Mouse (Mus musculus) midbrain, embryonic 10.5 days (tissue): ENCODE data around the gene Alg9. TPM values are rescaled to one million over a fixed set of nuclear protein-coding genes. Genes with fewer than 3 reads are reported as not detected.
A peak's percentile ranks its signal among the peaks of the same experiment; 100 is the strongest.

Source experiments
- DNase-seq: peaks from one replicate; pipeline ENCODE4 v3.0.0-alpha.2; 2017; ENCODE audit warnings: low spot score
- H3K27ac ChIP-seq: fragments of 300-500 bp; sonication (generic); replicated peaks from 2 replicates; pipeline ENCODE4 v1.5.1; 2016; ENCODE audit warnings: mild to moderate bottlenecking
- H3K27me3 ChIP-seq: fragments of 300-500 bp; sonication (generic); 2 replicates; pipeline ENCODE4 v1.6.1; 2016; ENCODE audit warnings: low read depth, mild to moderate bottlenecking; ENCODE audit not compliant: poor library complexity, severe bottlenecking
- H3K36me3 ChIP-seq: fragments of 300-500 bp; sonication (generic); 2 replicates; pipeline ENCODE4 v1.6.1; 2016; ENCODE audit warnings: mild to moderate bottlenecking, moderate library complexity
- H3K4me1 ChIP-seq: fragments of 300-500 bp; sonication (generic); 2 replicates; pipeline ENCODE4 v1.6.1; 2016
- H3K4me3 ChIP-seq: fragments of 300-500 bp; sonication (generic); 2 replicates; pipeline ENCODE4 v1.5.1; 2016; ENCODE audit warnings: mild to moderate bottlenecking, moderate library complexity
- H3K9me3 ChIP-seq: fragments of 300-500 bp; sonication (generic); replicated peaks from 2 replicates; pipeline ENCODE4 v1.6.1; 2016; ENCODE audit warnings: mild to moderate bottlenecking
- WGBS: fragments of 180-500 bp; shearing (Covaris S2); methylation state at CpG from one replicate; pipeline ENCODE4 v1.1.7; 2016; 5-methylcytosine and 5-hydroxymethylcytosine counted together
- polyA plus RNA-seq: library from polyadenylated mRNA; unstranded; fragments of >200 nt; fragmentation: Nextera tagmentation; extraction: Ambion mirVana; gene quantifications from 2 replicates; pipeline ENCODE4 v1.2.1, GENCODE M21; 2016

Gene Alg9
- polyA plus RNA-seq, 1 experiment from 2014 or later: 38.1 TPM

- H3K27ac ChIP-seq: peak overlapping the region; percentile 61
- no peaks in the 10 kb centered on the region for H3K9me3 ChIP-seq
- peak; percentile 24 for DNase-seq
- peaks cover 38% of the 10 kb centered on the region for H3K4me1 ChIP-seq
- H3K36me3 ChIP-seq: peaks cover 45% of the 10 kb centered on the region
- 27% methylated on average over 4 of the region's 4 CpGs for WGBS
- H3K4me3 ChIP-seq: no peak overlapping the region
- no peaks in the 10 kb centered on the region for H3K27me3 ChIP-seq
These were observed 112.5 kb downstream of the Alg9 start for GRCm38 (mm10) chr9:50887351-50887750.

GRCm38 (mm10) chr9:50889211-50889610 lies 114.4 kb downstream of the Alg9 start:
- no peak overlapping the region for H3K4me3 ChIP-seq
- whole genome bisulfite sequencing: 79% methylated on average over 6 of the region's 6 CpGs
- H3K27ac ChIP-seq: no peak overlapping the region
- peaks cover 38% of the 10 kb centered on the region for H3K4me1 ChIP-seq
- H3K27me3 ChIP-seq: no peaks in the 10 kb centered on the region
- peaks cover 40% of the 10 kb centered on the region for H3K36me3 ChIP-seq
- H3K9me3 ChIP-seq: no peaks in the 10 kb centered on the region
- no peak for DNase-seq

- DNase-seq: no peak
- Histone ChIP-seq H3K4me1 (peaks cover 38% of the 10 kb centered on the region), H3K27me3 (no peaks in the 10 kb centered on the region), H3K36me3 (peaks cover 40% of the 10 kb centered on the region), H3K4me3 (no peak overlapping the region), H3K9me3 (no peaks in the 10 kb centered on the region), H3K27ac (no peak overlapping the region)
- WGBS: 84% methylated on average over 4 of the region's 4 CpGs
These were observed 115.1 kb downstream of the Alg9 start for GRCm38 (mm10) chr9:50889964-50890363.

- H3K4me1 ChIP-seq: peaks cover 36% of the 10 kb centered on the region
- DNase-seq: no peak
- no peaks in the 10 kb centered on the region for H3K9me3 ChIP-seq
- no peaks in the 10 kb centered on the region for H3K27me3 ChIP-seq
- H3K27ac ChIP-seq: no peak overlapping the region
- WGBS: 78% methylated on average over 3 of the region's 3 CpGs
- no peak overlapping the region for H3K4me3 ChIP-seq
- H3K36me3 ChIP-seq: peaks cover 43% of the 10 kb centered on the region
These were observed 115.8 kb downstream of the Alg9 start for GRCm38 (mm10) chr9:50890494-50891090.

Other genes starting within 250 kb of the Alg9 start
- gene Pts, start 246.3 kb upstream of the Alg9 start, polyA plus RNA-seq: 86.9 and 95.9 TPM in 2 replicates
- 8.9 and 14.6 TPM in 2 replicates for gene Il18, start 220.2 kb upstream of the Alg9 start, polyA plus RNA-seq
- 0.19 and 0.34 TPM in 2 replicates for gene Bco2, start 219.8 kb upstream of the Alg9 start, polyA plus RNA-seq
- 0.16 and 0.36 TPM in 2 replicates for gene Tex12, start 213.7 kb upstream of the Alg9 start, polyA plus RNA-seq
- gene Sdhd, start 171.2 kb upstream of the Alg9 start, polyA plus RNA-seq: 309 and 339 TPM in 2 replicates
- gene Timm8b, start 171.1 kb upstream of the Alg9 start, polyA plus RNA-seq: 339 and 340 TPM in 2 replicates
- gene Pih1d2, start 157.7 kb upstream of the Alg9 start, polyA plus RNA-seq: 7.6 and 8.4 TPM in 2 replicates
- gene Nkapd1, start 157.6 kb upstream of the Alg9 start, polyA plus RNA-seq: 19.9 and 20.2 TPM in 2 replicates
- 57.5 and 58.6 TPM in 2 replicates for gene Dlat, start 115.2 kb upstream of the Alg9 start, polyA plus RNA-seq
- gene Dixdc1, start 35.5 kb upstream of the Alg9 start, polyA plus RNA-seq: 20.6 and 21.8 TPM in 2 replicates
- gene 2310030G06Rik, start 28.5 kb upstream of the Alg9 start, polyA plus RNA-seq: 1.4 TPM in 2 replicates
- 3.6 and 5.9 TPM in 2 replicates for gene Cryab, start 23.7 kb upstream of the Alg9 start, polyA plus RNA-seq
- 0.33 and 0.60 TPM in 2 replicates for gene Hspb2, start 22.7 kb upstream of the Alg9 start, polyA plus RNA-seq
- gene Fdxacb1, start 6.8 kb upstream of the Alg9 start, polyA plus RNA-seq: 12.1 and 12.8 TPM in 2 replicates
- gene 1110032A03Rik, start 501 bp downstream of the Alg9 start, polyA plus RNA-seq: 29.6 and 30.1 TPM in 2 replicates
- gene Ppp2r1b, start 70.3 kb downstream of the Alg9 start, polyA plus RNA-seq: 143 and 160 TPM in 2 replicates
- 12.5 and 15.4 TPM in 2 replicates for gene Sik2, start 234.1 kb downstream of the Alg9 start, polyA plus RNA-seq